Mouse (Mus musculus) bone marrow, adult 2 months (tissue): ENCODE data around the gene Flrt3. TPM values are rescaled to one million over a fixed set of nuclear protein-coding genes. Genes with fewer than 3 reads are reported as not detected.

Experiments
- H3K27ac ChIP-seq: fragments of 200-500 bp; 2 replicates; pipeline ENCODE4 v1.5.1; 2012; ENCODE audit warnings: low read depth, mild to moderate bottlenecking, control low read depth, inconsistent platforms, low read length; ENCODE audit not compliant: control insufficient read depth, poor library complexity, insufficient read depth
- H3K4me1 ChIP-seq: fragments of 200-500 bp; 2 replicates; pipeline ENCODE4 v1.6.1; 2011; ENCODE audit warnings: low read length; ENCODE audit not compliant: control insufficient read depth, insufficient read depth
- H3K4me3 ChIP-seq: fragments of 200-500 bp; replicated peaks from 2 replicates; pipeline ENCODE3; 2011; ENCODE audit warnings: mild to moderate bottlenecking, low read depth, low read length, control low read depth; ENCODE audit not compliant: control insufficient read depth
- CTCF ChIP-seq: fragments of 200-500 bp; IDR thresholded peaks from 2 replicates; pipeline ENCODE4 v1.5.1; 2011; ENCODE audit warnings: low read length, control low read depth; ENCODE audit not compliant: control insufficient read depth, insufficient read depth
- POLR2A ChIP-seq: fragments of 200-500 bp; IDR thresholded peaks from 2 replicates; pipeline ENCODE4 v1.6.1; 2011; ENCODE audit warnings: low read depth, mild to moderate bottlenecking, control low read depth, low read length, borderline replicate concordance; ENCODE audit not compliant: control insufficient read depth
- WGBS: fragments of 180-500 bp; shearing (Covaris S2); methylation state at CpG from one replicate; pipeline ENCODE4 v1.1.7; 2018; 5-methylcytosine and 5-hydroxymethylcytosine counted together
- polyA plus RNA-seq: library from polyadenylated mRNA; stranded (reverse); fragments of >200 nt; gene quantifications from 2 replicates; pipeline ENCODE4 v1.2.4, GENCODE M21; 2011; ENCODE audit warnings: low replicate concordance; ENCODE audit not compliant: missing spikeins, insufficient read depth, insufficient read length

The Flrt3 gene
- polyA plus RNA-seq, 1 experiment, result not detected

- TF ChIP-seq POLR2A, result no peak
- TF ChIP-seq CTCF, result no peak
- 69% methylated on average over 13 of the region's 13 CpGs for WGBS
- H3K4me3 ChIP-seq, result no peak overlapping the region
- H3K27ac ChIP-seq, result no peak overlapping the region
- H3K4me1 ChIP-seq, result no peaks in the 10 kb centered on the region
Observed at GRCm38 (mm10) chr2:140667261-140668047, 3.8 kb downstream of the Flrt3 start.

DNA sequence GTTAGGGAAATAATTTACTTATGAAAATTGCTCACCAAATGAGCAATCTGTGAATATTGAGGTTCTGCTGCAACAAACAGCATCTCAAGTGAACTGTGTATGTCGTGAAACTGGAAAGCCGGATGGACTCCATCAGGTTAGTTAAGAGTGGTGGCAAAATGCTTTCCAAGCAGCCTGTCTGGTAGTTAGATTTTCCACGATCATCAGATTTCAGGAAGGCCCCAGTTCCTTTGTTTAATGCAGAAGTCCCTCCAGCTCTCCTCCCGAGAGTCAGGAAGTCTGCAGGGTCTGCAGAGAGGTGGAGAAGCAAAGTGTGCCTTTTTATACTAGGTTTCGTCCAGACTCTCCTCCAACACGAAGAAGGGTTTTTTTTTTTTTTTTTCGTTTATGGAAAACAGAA is 4.4 kb downstream of the Flrt3 start:
- 47% methylated on average over 7 of the region's 7 CpGs for WGBS
- Histone ChIP-seq H3K4me1 (no peaks in the 10 kb centered on the region), H3K27ac (no peak overlapping the region), H3K4me3 (no peak overlapping the region)
- no peak for TF ChIP-seq CTCF
- TF ChIP-seq POLR2A, result no peak

GRCm38 (mm10) chr2:140664381-140664780 is 6.9 kb downstream of the Flrt3 start:
- no peak for TF ChIP-seq CTCF
- no peak for TF ChIP-seq POLR2A
- H3K27ac ChIP-seq, result no peak overlapping the region
- no peak overlapping the region for H3K4me3 ChIP-seq
- H3K4me1 ChIP-seq, result no peaks in the 10 kb centered on the region
- WGBS, result 73% methylated on average over 4 of the region's 4 CpGs

- 86% methylated on average over 5 of the region's 5 CpGs for WGBS
- H3K4me1 ChIP-seq, result no peaks in the 10 kb centered on the region
- no peak overlapping the region for H3K4me3 ChIP-seq
- no peak for TF ChIP-seq POLR2A
- no peak for TF ChIP-seq CTCF
- H3K27ac ChIP-seq, result no peak overlapping the region
Observed at GRCm38 (mm10) chr2:140662673-140663072, 8.6 kb downstream of the Flrt3 start.

DNA sequence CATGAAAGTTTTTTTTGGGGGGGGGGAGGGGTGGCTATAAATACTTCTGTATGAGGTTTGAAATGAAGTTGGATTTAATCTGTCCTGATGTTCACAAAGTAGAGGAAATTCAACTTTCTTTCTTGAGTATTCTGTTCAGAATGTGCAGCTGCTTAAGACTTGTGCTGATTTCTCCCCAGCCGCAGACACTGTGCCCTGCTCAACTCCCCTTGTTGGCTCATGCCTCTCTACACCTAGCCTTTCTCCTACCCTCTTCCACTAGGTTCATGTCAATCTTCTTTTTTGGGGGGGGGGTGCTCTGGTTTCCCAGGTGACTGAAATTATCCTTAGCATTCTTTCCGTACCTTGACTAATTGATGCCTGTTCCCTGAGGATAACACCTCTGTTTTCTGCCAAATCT is 17.3 kb downstream of the Flrt3 start:
- TF ChIP-seq POLR2A (no peak), CTCF (no peak)
- Histone ChIP-seq H3K4me3 (no peak overlapping the region), H3K27ac (no peak overlapping the region), H3K4me1 (no peaks in the 10 kb centered on the region)
- 84% methylated on average over 2 of the region's 2 CpGs for WGBS

- Histone ChIP-seq H3K4me1 (no peaks in the 10 kb centered on the region), H3K27ac (no peak overlapping the region), H3K4me3 (no peak overlapping the region)
- TF ChIP-seq CTCF, result no peak
Observed at GRCm38 (mm10) chr2:140653481-140653880, 17.8 kb downstream of the Flrt3 start.

GRCm38 (mm10) chr2:140621730-140622337 is 49.4 kb downstream of the Flrt3 start:
- H3K27ac ChIP-seq, result no peak overlapping the region
- no peak overlapping the region for H3K4me3 ChIP-seq
- 53% methylated on average over 2 of the region's 2 CpGs for WGBS
- TF ChIP-seq CTCF (no peak), POLR2A (no peak)
- no peaks in the 10 kb centered on the region for H3K4me1 ChIP-seq

GRCm38 (mm10) chr2:140615451-140615850 is 55.8 kb downstream of the Flrt3 start:
- TF ChIP-seq POLR2A, result no peak
- no peak for TF ChIP-seq CTCF
- 80% methylated on average over 2 of the region's 2 CpGs for WGBS

More at GRCm38 (mm10) chr2:140615451-140615850, 55.8 kb downstream of the Flrt3 start:
- H3K4me1 ChIP-seq, result no peaks in the 10 kb centered on the region
- no peak overlapping the region for H3K27ac ChIP-seq
- H3K4me3 ChIP-seq, result no peak overlapping the region
